Mouse (Mus musculus) c-Kit-positive CD71-negative TER-119-negative erythroid progenitor cells, embryonic 14.5 days (primary cell): ENCODE results near the gene Cox8b.
"Not testable (repeated sequence)": the region's sequence is repeated elsewhere in the genome, so short reads cannot be mapped to it uniquely, and the experiment has no call there.

ENCODE experiments used
- DNase-seq: peaks from one replicate; pipeline ENCODE4 v3.0.0-alpha.2; 2013; ENCODE audit warnings: low read depth

Cox8b gene

DNA sequence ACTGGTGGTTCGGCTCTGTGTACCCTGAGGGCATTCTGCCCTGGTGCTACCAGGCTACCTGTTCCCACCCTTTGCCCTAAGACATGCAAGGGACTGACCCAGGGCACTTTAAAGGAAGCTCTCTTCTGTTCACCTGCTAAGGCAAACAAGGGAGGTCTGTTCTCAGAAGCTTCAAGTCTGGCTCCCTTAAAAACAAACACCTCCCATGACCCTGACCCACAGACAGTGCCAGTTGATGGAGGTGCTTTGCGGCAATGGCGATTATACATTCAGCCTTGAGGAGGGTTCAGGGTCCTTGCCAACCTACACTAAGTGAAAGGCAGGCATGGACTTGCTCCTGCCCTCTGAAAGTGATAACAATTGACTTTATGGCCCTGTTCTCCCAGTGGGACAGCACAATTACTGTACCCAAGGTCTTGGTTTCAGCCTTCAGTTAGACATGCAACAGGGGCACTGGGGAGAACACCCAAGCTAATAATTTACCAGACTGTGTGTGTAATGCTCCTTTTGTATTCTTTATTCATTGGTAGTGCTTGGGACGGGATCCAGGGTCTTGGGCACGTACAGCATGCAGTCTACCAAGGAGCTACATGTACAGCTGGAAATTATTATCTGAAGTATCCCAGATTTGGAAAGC, 12.7 kb upstream of the Cox8b start:
- DNase-seq, result no peak

DNA sequence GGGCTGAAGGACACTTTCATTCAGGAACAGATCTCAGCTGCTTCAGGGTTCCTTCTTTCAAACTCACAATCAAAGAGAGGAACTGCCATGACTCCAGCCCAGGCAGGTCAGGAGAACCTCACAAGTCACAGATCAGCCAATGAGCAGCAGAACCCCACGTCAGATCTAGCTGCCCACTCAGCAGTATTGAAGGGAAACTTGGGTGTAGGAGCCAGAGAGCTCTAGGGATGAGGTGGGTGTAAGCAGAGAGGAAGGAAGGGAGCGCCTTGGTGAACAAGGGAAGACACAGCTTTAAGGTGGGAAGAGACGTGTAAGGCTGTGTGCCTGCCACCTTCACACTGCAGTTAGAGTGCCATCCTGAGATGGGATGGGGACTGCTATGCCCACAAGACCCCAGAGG, 12.0 kb upstream of the Cox8b start:
- no peak for DNase-seq

DNA sequence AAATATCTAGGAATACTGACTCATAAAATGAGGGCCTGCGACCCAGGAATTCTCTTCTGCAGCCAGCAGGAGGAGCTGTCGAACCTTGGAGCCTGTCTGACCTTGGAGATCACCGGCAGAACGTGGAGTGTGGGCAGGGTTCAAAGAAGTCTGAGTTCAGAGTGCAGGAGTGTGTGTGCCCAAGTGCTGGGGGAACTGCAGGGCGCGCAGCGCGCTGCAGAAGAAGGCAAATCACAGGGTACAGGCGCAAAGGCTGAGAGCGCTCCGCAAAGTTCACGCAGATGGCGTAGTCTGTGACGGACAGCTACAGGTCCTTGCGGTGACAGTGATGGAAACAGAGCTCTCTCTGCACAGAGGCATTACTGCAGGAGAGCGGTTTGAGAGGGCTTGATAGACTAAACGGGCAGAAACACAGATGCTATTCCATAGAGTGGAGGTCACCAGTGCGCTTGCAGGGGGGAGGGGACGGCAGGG, 8.4 kb upstream of the Cox8b start:
- DNase-seq, result peak; percentile 76

DNA sequence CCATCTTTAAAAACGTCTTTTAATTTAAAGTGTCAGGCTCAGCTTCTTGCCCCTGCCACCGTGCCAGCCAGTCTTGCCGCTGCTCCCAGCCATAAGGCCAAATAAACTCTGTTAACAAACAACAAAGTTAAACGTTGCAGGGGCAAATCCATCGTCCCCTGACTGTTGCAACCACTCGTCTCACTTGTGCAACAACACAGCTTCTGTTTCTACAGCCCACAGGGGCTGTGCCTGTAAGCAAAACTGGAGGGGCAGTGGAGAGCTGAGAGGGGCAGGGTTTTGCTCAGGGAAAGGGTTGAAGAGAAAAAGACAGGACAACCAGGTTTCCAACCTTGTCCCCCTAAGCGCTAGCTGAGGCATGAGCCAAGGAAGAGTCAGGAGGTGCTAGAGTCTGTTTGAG, 7.9 kb upstream of the Cox8b start:
- no peak for DNase-seq

DNA sequence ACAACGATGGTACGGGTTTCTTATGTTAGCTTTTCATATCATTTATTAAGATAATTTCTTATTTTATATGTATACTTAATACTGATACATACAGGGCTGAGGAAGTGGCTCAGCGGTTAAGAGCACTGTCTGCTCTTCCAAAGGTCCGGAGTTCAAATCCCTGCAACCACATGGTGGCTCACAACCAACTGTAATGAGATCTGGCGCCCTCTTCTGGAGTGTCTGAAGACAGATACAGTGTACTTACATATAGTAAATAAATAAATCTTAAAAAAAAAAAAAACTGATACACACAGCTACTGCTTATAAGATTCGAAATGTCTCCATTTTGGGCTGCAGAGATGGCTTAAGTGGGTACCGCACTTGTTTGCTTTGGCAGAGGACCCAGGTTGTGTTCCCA, 7.5 kb upstream of the Cox8b start:
- DNase-seq, result no peak

DNA sequence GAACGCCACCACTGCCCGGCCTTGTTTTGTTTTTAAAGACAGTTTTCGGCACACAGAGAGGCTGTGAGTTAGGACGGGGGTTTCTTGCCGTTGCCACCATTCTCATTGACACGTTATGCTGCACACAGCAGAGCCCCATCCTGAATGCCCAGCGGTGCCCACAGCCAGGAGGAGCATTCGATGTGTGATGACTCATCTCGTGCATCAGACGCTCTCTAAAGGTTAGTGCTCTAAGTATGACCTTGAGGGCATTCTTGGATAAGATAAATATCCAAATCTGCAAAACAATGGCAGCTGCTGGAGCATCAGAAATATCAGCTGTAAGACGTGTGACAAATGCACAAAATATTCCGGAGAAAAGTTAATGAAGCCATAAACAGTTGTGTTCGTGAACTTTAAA, 6.9 kb upstream of the Cox8b start:
- DNase-seq, result no peak

DNA sequence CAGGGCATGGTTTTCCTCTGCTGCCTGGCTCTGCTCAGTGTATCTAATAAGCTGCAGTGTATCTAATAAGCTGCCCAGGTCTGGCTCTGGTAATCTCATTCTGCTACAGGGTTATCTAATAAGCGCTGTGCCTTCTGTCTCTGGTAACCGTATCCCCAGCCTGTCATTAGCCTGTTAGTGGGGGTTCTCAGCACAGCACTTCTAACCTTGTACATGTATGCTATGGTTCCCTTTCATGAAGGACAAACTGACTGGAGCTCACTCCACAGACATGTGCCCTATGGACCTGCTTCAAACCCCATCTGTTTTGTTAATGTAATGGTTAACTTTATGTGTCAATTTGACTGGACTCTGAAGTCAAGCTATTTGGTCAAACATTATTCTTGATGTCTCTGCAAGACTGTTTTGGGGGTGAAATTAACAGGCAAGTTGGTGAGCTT, 5.4 kb upstream of the Cox8b start:
- no peak for DNase-seq

DNA sequence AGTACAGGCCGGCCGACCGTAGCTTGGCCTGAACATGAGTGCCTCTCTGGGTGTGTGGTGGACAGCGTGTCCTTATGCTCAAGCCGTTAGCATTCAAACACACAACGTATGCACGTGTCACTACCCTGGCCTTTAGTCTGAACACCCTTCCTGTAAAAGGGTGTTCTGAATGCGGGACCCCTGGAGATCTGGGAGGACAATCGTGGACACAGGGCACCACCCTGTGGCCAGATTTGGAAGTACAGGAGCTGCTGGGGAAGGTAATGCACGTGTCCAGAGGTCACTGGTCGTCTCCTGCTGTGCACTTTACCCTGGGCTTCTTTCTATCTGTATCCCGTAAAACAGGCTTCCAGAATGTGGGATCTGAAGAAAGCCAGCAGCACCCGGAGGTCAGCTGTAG, 3.0 kb upstream of the Cox8b start:
- DNase-seq, result peak; percentile 68

DNA sequence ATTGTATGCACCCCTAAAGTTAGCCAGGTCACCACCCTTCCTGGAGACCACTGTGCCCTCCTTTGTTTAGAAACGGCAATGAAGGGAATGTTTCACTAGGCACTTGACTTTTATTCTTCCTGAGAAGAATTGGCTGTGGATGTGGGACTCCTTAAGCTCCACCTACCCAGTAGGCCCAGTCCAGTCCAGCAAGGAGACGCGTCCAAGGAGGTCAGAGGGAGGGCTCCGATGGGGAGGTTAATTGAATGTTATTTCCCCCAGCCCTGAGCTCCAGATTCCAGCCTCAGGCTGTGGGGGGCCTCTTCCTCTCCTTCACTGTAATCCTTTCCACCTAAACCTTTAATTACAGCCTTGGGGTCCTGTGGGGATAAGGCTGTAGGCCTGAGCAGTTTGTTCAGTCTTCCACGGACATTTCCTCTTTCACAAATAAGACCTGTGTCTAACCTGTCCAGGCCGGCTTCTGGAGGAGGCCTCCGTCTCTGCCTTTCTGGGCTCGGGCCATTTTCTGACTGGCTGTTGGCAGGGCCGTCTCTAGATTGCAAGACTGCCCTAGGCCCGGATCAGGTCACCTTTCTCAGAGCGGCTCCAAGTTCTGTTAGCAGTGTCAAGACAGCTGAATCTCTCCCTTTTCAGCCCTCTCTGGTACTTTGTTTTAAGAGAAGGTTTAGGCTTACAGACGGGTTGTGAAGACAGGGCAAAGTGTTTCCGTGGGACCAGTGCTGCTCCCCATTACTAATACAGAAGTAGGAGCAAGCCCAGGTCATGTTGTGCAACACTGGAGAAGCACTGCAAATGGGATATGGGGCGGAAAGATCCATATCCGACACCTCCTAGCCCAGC, 2.0 kb upstream of the Cox8b start:
- DNase-seq, result no peak

DNA sequence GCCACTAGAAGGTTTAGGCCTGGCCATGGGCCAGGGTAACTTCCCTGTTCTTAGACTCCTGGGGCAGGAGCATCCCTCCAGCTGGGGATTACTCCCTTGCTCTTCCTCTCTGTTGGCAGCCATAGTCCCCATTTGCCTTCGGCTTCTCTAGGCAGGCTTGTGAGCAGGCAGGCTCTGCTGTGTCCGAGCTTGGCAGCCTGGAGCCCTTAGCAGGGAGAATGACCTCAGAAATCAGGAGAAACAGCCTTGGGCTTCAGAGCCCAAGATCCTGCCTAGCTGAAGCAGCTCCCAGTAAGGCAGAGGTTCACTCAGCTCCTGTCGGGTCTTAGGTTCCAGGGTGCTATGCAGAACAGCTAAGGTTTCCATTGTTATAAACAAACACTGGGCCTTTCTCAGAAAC, 1.1 kb downstream of the Cox8b start:
- no peak for DNase-seq

DNA sequence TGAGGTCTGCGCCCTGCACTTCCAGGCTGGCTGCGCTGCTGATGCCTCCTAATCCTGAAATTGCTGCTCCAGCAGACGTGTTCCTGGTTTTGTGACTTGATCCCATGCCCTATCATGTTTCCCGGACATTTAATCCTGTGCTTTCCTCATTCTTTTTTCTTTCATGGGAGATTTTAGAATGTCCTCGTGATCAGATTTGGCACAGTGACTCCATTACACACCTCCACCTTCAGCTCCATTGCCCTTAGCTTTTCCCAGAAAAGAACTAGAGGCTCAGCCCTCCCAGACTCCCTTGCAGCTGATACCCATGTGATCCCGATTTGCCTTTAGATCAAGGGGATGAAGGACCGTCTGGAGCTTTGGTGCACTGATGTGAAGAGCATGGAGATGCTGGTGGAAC, 2.4 kb downstream of the Cox8b start:
- no peak for DNase-seq

DNA sequence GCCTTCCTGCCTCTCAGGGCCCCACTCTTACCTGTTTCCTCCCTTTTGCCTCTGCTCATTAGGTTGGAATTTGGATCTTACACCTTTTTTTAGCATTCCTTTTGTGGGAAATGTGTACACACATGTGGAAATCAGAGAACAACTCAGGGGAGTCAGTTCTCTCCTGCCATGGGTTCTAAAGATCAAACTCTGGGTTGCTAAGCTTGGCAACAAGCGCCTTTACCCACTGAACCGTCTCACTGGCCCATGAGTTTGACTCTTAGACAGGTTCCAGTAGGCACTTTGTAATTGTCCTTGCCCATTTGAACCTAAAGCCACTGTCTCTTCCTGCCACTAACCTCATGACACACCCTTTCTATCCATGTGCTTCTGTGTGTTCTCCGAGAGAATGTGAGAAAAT, 5.6 kb downstream of the Cox8b start:
- no peak for DNase-seq

DNA sequence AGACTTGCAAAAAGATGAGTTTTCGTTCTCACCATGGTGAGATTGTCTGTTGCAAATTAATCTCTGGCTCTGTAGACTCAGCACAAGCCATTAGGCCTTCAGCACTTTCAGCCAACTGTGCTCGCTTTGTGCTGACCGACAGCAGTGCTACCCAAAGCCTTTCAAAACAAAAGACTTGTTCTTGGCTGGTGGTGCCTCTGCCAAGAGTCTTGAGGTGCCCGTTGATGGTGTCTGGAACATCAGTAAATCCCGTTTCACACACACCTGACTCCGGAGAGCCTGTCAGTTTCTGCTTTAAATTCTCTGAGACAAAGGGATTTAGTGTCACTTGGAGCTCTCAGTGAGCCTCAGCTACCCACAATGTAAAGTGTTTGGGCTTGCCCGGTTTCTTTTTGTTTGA, 6.2 kb downstream of the Cox8b start:
- DNase-seq, result no peak

DNA sequence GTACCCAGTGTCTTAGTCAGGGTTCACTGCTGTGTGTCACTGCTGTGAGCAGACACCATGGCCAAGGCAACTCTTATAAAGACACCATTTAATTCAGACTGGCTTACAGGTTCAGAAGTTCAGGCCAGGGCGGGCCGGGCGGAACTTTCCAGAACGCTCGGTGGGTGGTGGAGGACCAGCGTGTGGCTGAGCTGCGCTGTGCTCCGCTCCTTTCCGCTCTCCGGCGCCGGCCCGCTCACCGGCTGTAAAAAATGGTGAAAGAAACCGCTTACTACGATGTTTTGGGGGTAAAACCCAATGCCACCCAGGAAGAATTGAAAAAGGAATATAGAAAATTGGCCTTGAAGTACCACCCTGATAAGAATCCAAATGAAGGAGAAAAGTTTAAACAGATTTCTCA, 9.6 kb downstream of the Cox8b start:
- DNase-seq, result not testable (repeated sequence)

DNA sequence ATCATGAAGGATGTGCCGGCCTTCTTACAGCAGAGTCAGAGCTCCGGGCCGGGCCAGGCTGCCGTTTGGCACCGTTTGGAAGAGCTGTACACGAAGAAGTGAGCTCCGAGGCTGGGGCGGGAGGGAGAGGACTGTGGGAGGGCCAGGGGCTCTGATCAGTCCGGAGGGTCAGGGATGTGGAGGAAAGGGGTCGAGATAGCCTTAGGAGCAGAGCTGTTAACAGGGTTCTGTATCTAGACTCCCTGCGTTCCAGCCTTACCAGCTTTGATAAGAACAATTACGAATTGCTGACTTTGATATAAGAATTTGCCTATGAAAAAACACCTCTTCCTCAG, 17.8 kb downstream of the Cox8b start:
- DNase-seq, result no peak

DNA sequence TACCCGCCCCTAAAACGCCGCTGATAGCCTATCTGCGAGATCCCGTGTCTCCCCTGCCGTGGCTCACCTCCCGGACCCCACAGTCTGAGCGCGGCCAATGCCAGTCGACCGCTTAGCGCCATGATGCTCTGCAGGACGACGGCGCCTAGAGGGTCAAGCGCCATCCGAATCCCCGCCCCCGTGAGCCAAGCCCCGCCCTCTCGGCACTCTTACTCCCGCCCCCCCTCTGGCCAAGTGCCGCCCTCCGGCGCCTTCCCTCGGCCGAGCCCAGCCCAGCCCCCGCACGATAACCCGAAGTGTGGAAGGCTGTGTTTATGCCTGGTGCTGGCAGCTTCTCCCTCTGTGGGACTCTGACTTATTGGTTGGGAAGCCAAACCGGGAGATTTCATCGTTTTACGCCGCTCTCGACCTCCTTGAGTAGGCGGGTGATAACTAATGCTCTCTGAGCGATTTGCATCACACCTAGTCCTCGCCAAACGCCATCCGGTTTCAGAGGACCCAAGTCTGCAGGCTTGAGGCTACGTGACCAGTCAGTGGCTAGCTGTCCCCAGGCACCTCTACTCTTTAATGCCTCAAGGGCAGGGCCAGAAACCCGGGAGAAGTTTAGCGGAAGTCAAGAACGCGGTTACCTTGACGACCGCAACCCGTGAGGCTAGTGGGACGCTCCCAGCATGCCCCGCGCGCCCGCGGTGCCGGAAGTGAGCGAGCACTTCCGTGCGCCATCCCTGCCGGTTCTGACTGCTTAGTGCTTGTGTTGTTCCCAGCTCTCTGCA, 18.4 kb downstream of the Cox8b start, which contains the start of the genes Psmd13 and Sirt3:
Gene Psmd13, plus strand, starts transcription at position 273 of the 773 bp plus-strand sequence.
Gene Sirt3, minus strand, starts transcription at position 614 of the 773 bp plus-strand sequence.
- peak; percentile 92 for DNase-seq

DNA sequence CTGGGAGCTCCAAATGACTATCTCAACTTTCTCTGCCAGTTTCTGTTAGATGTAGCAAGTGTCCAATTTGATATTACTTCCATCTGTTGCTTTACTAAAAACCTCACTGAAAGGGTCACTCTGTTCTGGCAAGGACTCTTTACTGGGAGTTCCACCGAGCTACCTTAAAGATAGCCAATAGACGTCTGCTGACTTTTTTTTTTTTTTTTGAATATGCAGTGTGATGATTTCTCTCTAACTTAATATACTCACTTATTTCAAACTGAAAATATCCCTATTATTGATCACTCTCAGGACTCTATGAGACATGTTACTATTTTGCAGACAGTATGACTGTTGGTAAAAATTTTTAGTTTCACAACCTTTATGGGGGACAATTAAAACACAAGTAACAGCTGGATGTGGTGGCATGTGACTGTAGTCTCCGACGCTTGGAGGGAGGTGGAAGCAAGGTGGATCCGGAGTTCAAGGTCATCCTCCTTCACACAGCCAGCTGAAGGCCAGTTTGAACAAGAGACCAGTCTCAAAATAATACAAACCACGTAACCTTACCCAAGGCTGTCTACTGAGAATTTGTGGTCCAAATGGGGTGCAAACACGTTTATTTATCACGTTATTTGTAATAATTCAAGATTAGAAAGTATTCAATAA, 19.3 kb downstream of the Cox8b start:
- DNase-seq, result no peak

DNA sequence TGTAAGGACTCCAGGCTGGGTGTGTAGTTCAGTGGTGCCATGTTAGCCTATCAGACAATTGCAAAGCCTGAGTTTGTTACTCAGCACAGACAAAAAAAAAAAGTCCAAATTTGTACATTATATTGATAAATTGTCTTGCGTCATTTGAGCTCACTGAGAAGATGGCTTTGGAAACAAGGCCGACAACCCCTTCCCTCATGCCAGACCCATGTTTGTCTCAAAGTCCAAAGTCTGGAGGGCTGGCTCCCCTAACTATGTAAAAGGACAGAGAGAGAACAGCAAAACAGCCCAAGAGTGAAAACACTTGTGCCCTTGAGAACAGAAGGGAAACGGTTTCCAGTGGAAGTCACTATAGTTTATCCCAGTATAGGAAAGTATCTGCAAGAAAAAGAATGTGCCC, 19.8 kb downstream of the Cox8b start:
- no peak for DNase-seq

DNA sequence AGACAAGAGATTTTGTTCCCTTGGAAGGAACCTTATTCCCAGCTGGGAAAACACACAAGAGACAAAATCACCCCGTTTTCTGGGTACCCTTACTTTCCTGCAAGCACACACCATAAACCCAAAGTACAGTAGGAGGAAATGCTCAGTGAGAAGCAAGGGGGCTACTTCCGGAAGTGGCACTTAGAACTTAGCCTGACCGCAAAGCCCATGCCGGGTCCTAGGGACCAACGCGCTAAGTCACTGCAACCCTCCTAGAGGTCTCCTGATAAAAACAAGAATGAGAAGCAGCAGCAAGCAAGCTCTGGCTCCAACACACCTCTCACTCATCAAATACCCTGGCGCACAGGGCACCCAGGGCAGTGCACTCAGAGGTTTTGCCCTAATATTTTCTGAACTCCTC, 20.9 kb downstream of the Cox8b start:
- DNase-seq, result no peak

DNA sequence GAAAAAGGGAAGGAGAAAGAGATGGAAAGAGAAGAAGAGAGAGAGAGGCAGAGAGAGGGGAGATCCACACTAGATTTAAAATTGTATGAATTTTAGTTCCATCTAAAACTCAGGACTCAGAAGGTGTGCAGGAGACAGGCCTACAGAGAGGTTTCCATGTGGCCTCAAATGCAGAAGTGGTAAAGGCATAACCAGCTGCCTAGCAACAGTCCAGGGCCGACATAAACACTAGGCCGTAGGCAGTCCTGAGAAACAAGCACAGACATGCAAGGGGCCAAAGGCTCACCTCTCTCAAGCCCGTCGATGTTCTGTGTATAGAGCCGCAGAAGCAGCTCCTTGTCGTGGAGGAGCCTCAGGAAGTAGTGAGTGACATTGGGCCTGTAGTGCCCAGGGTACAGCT, 22.9 kb downstream of the Cox8b start:
- peak; percentile 41 for DNase-seq

DNA sequence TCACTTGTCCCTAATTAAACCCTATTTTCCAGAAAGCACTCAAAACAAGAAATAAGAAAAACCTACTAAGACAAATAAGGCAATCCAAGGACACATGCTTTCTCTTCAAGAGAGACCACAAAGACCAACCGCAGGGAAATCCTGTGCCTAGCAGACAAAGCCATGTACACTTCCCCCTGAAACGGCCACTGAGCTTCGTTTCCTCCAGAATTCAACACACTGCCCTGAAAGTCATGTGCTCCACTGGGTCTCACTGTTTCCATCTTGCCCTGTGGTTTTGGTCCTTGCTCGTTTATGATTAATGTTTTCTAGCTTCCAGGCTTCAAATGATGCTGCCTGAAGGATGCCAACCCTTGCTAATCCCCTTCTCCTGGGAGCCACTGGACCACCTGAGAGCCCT, 26.0 kb downstream of the Cox8b start:
- peak; percentile 54 for DNase-seq

DNA sequence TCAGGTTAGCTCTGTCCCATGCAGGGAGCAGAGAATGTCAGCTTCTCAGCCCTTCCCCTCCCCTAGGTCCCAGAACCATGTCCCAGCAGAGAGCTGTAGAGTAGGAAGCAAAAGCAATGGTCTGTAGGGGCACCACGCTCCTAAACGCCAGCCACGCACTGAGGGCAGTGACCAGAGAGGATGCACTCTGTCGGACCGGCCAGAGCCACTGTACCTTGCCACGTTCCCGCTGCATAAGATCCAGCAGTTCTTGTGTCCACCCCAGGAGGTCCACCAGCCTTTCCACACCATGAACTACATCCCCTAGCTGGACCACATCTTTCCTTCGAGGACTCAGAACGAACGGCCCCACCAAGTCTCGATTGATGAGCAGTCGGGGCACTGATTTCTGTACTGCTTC, 35.5 kb downstream of the Cox8b start:
- DNase-seq, result no peak
